Mouse (Mus musculus) forebrain, embryonic 14.5 days (tissue): ENCODE measurements around the gene Aldh16a1. TPM values are rescaled to one million over a fixed set of nuclear protein-coding genes. Genes with fewer than 3 reads are reported as not detected.
"Not testable (repeated sequence)": the region's sequence is repeated elsewhere in the genome, so short reads cannot be mapped to it uniquely, and the experiment has no call there.

Source experiments
- ATAC-seq: fragments of 200-750 bp; cut with Nextera tagmentation; 2 replicates; pipeline ENCODE4 v1.8.0; 2017; ENCODE audit warnings: mild to moderate bottlenecking, moderate library complexity
- DNase-seq: peaks from one replicate; pipeline ENCODE4 v3.0.0-alpha.2; 2015; ENCODE audit warnings: low spot score
- H3K27ac ChIP-seq: fragments of 300-500 bp; sonication (generic); 2 replicates; pipeline ENCODE4 v1.5.1; 2014; ENCODE audit warnings: low read depth, mild to moderate bottlenecking, control low read depth, low read length, moderate library complexity
- H3K27me3 ChIP-seq: fragments of 300-500 bp; sonication (generic); replicated peaks from 2 replicates; pipeline ENCODE4 v1.6.1; 2014; ENCODE audit warnings: low read length, control low read depth, mixed read lengths; ENCODE audit not compliant: control insufficient read depth, insufficient read depth
- H3K36me3 ChIP-seq: fragments of 300-500 bp; sonication (generic); 2 replicates; pipeline ENCODE4 v1.6.1; 2014; ENCODE audit warnings: low read length, control low read depth; ENCODE audit not compliant: control insufficient read depth, insufficient read depth
- H3K4me1 ChIP-seq: fragments of 300-500 bp; sonication (generic); 2 replicates; pipeline ENCODE4 v1.6.1; 2014; ENCODE audit warnings: antibody characterized with exemption, low read length, control low read depth; ENCODE audit not compliant: control insufficient read depth, insufficient read depth
- H3K4me2 ChIP-seq: fragments of 300-500 bp; sonication (generic); 2 replicates; pipeline ENCODE4 v1.6.1; 2014; ENCODE audit warnings: mild to moderate bottlenecking, control low read depth, low read length
- H3K4me3 ChIP-seq: fragments of 300-500 bp; sonication (generic); 2 replicates; pipeline ENCODE4 v1.5.1; 2014; ENCODE audit warnings: low read depth, low read length, control low read depth
- H3K9ac ChIP-seq: fragments of 300-500 bp; sonication (generic); 2 replicates; pipeline ENCODE4 v1.6.1; 2014; ENCODE audit warnings: mild to moderate bottlenecking, low read length, control low read depth, moderate library complexity
- H3K9me3 ChIP-seq: fragments of 300-500 bp; sonication (generic); replicated peaks from 2 replicates; pipeline ENCODE4 v1.6.1; 2016; ENCODE audit warnings: low read length, control low read depth, mixed read lengths; ENCODE audit not compliant: control insufficient read depth
- WGBS: fragments of 180-500 bp; shearing (Covaris S2); extraction: QIAGEN DNeasy Blood & Tissue Kit; methylation state at CpG from one replicate; pipeline ENCODE4 v1.1.7; 2014; 5-methylcytosine and 5-hydroxymethylcytosine counted together
- polyA plus RNA-seq: library from polyadenylated mRNA; unstranded; fragments of >200 nt; fragmentation: Nextera tagmentation; extraction: Ambion mirVana; gene quantifications from 2 replicates; pipeline ENCODE4 v1.2.1, GENCODE M21; 2014

The Aldh16a1 gene
- polyA plus RNA-seq, 1 experiment from 2014 or later = 26.8 TPM

GRCm38 (mm10) chr7:45102940-45103585, 51.3 kb downstream of the Aldh16a1 start:
- no peak overlapping the region for H3K4me2 ChIP-seq
- no peak for ATAC-seq
- 85% methylated on average over 9 of the region's 9 CpGs for WGBS

GRCm38 (mm10) chr7:45102441-45102840, 51.9 kb downstream of the Aldh16a1 start:
- Histone ChIP-seq H3K4me1 (no peaks in the 10 kb centered on the region), H3K27me3 (no peaks in the 10 kb centered on the region), H3K36me3 (no peaks in the 10 kb centered on the region), H3K9me3 (no peaks in the 10 kb centered on the region), H3K27ac (no peak overlapping the region), H3K9ac (no peak overlapping the region), H3K4me3 (no peak overlapping the region), H3K4me2 (no peak overlapping the region)
- ATAC-seq (no peak), DNase-seq (no peak)
- WGBS = 87% methylated on average over 11 of the region's 11 CpGs

More at GRCm38 (mm10) chr7:45102940-45103585, 51.3 kb downstream of the Aldh16a1 start:
- Histone ChIP-seq H3K9me3 (no peaks in the 10 kb centered on the region), H3K36me3 (no peaks in the 10 kb centered on the region), H3K4me1 (no peaks in the 10 kb centered on the region), H3K9ac (no peak overlapping the region), H3K27ac (no peak overlapping the region), H3K27me3 (no peaks in the 10 kb centered on the region), H3K4me3 (no peak overlapping the region)
- DNase-seq = no peak

- Histone ChIP-seq H3K4me1 (no peaks in the 10 kb centered on the region), H3K4me2 (no peak overlapping the region), H3K9ac (no peak overlapping the region), H3K27ac (no peak overlapping the region), H3K9me3 (no peaks in the 10 kb centered on the region), H3K36me3 (no peaks in the 10 kb centered on the region), H3K27me3 (no peaks in the 10 kb centered on the region), H3K4me3 (no peak overlapping the region)
- no peak for ATAC-seq
- no peak for DNase-seq
- 93% methylated on average over 6 of the region's 6 CpGs for WGBS
These were observed 54.3 kb downstream of the Aldh16a1 start for GRCm38 (mm10) chr7:45100046-45100445.

- no peak overlapping the region for H3K27ac ChIP-seq
- no peak overlapping the region for H3K4me2 ChIP-seq
- no peak for ATAC-seq
- H3K27me3 ChIP-seq = no peaks in the 10 kb centered on the region
- H3K36me3 ChIP-seq = no peaks in the 10 kb centered on the region
- H3K4me3 ChIP-seq = no peak overlapping the region
- no peaks in the 10 kb centered on the region for H3K4me1 ChIP-seq
- no peak for DNase-seq
- WGBS = 91% methylated on average over 8 of the region's 8 CpGs
- H3K9me3 ChIP-seq = no peaks in the 10 kb centered on the region
- no peak overlapping the region for H3K9ac ChIP-seq
These were observed 55.7 kb downstream of the Aldh16a1 start for GRCm38 (mm10) chr7:45098541-45099240.

- no peaks in the 10 kb centered on the region for H3K9me3 ChIP-seq
- H3K4me1 ChIP-seq = no peaks in the 10 kb centered on the region
- no peaks in the 10 kb centered on the region for H3K36me3 ChIP-seq
- no peak overlapping the region for H3K4me3 ChIP-seq
- no peak overlapping the region for H3K9ac ChIP-seq
- 41% methylated on average over 6 of the region's 6 CpGs for WGBS
- no peak overlapping the region for H3K4me2 ChIP-seq
- DNase-seq (no peak), ATAC-seq (no peak)
- H3K27me3 ChIP-seq = no peaks in the 10 kb centered on the region
- no peak overlapping the region for H3K27ac ChIP-seq
These were observed 56.9 kb downstream of the Aldh16a1 start for GRCm38 (mm10) chr7:45097479-45097878.

GRCm38 (mm10) chr7:45095965-45096364, 58.4 kb downstream of the Aldh16a1 start:
- H3K27ac ChIP-seq, H3K36me3 ChIP-seq, ATAC-seq, H3K4me3 ChIP-seq, H3K4me1 ChIP-seq, H3K9ac ChIP-seq, H3K9me3 ChIP-seq, H3K27me3 ChIP-seq, H3K4me2 ChIP-seq, DNase-seq: not testable (repeated sequence)
- 91% methylated on average over 14 of the region's 14 CpGs for WGBS

GRCm38 (mm10) chr7:45095367-45095766, 59.0 kb downstream of the Aldh16a1 start:
- Histone ChIP-seq H3K4me2 (no peak overlapping the region), H3K4me1 (peaks cover 8% of the 10 kb centered on the region; the same call in 1 of the 2 replicates), H3K27ac (no peak overlapping the region), H3K4me3 (no peak overlapping the region), H3K27me3 (no peaks in the 10 kb centered on the region), H3K36me3 (no peaks in the 10 kb centered on the region), H3K9me3 (no peaks in the 10 kb centered on the region), H3K9ac (no peak overlapping the region)
- DNase-seq (no peak), ATAC-seq (no peak)
- WGBS = 84% methylated on average over 6 of the region's 6 CpGs

- no peaks in the 10 kb centered on the region for H3K36me3 ChIP-seq
- no peak for ATAC-seq
- H3K4me1 ChIP-seq = peaks cover 8% of the 10 kb centered on the region; the same call in 1 of the 2 replicates
- no peak overlapping the region for H3K4me3 ChIP-seq
- no peaks in the 10 kb centered on the region for H3K9me3 ChIP-seq
- no peak overlapping the region for H3K9ac ChIP-seq
- H3K4me2 ChIP-seq = no peak overlapping the region
- no peak for DNase-seq
- H3K27ac ChIP-seq = no peak overlapping the region
- 82% methylated on average over 7 of the region's 7 CpGs for WGBS
- H3K27me3 ChIP-seq = no peaks in the 10 kb centered on the region
These were observed 60.3 kb downstream of the Aldh16a1 start for GRCm38 (mm10) chr7:45094121-45094520.

GRCm38 (mm10) chr7:45093516-45093905, 60.9 kb downstream of the Aldh16a1 start:
- Histone ChIP-seq H3K9ac (no peak overlapping the region), H3K4me3 (no peak overlapping the region), H3K27me3 (no peaks in the 10 kb centered on the region), H3K4me1 (peaks cover 8% of the 10 kb centered on the region; the same call in 1 of the 2 replicates), H3K4me2 (no peak overlapping the region), H3K36me3 (no peaks in the 10 kb centered on the region), H3K27ac (no peak overlapping the region), H3K9me3 (no peaks in the 10 kb centered on the region)
- WGBS = 35% methylated on average over 18 of the region's 18 CpGs
- DNase-seq (no peak), ATAC-seq (no peak)
